Mouse (Mus musculus) spleen, adult 18-20 months (tissue): ENCODE measurements around the gene Zfp955b.
"Not testable (repeated sequence)": the region's sequence is repeated elsewhere in the genome, so short reads cannot be mapped to it uniquely, and the experiment has no call there.

Source experiments
- DNase-seq, 2 experiments: peaks; one replicate each; pipeline ENCODE4 v3.0.0; 2022; ENCODE audit warnings: mixed read lengths in 2 of 2

Gene Zfp955b

DNA sequence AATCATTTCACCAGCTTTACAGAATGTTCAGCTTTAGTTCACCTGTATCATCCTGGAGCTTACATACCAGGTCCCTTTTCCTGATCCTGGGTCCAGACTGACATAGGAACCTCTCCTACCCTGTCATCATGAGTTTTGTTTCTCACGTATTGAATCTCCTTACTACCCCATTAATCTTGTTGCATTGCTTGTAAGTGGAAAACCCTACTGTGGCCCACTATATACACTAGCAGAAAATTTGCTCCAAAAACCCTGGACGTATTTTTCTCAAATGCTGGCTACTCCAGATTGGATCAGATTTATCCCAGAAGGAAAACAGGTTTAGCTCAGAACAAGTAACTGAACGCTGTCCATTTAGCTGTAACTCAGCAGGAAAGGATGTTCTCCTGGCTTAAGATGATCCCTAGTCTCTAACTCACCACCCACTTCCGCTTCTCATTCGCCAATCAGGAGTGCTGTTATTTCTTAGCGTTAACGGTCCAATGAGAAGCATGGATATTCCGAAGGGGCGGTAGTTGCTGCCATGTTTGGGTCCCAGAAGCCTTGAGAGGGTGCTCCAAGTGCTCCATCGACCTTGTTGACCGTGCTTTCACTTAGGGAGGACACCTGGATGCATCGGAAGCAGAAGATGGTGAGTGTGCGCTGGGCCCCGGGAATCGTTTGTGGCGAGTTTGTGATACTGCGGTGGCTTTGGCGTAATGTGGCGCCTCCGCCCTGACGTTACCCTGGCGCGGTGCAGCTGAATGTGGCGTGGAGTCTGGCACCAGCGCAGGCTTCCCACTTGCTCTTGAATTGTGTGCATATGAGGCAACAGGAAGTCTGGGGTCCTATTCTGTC is at the start of gene Zfp955b:
Zfp955b (plus strand) TSS at position 506 of the 837 bp plus-strand sequence.
- DNase-seq = not testable (repeated sequence)

DNA sequence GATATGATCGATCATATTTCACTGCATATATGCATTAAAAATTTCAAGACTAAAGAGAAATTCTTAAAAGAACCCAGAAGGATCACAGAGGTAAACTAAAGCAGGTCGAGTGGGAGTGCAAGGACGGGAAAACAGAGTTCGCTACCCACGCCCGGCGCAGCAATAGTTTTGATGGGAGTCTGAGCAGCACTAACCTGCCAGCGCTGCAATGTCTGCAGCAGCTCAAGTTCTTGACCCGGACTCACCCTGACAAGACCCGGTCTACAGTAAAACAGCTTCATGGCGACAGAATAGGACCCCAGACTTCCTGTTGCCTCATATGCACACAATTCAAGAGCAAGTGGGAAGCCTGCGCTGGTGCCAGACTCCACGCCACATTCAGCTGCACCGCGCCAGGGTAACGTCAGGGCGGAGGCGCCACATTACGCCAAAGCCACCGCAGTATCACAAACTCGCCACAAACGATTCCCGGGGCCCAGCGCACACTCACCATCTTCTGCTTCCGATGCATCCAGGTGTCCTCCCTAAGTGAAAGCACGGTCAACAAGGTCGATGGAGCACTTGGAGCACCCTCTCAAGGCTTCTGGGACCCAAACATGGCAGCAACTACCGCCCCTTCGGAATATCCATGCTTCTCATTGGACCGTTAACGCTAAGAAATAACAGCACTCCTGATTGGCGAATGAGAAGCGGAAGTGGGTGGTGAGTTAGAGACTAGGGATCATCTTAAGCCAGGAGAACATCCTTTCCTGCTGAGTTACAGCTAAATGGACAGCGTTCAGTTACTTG is 34.6 kb upstream of the Zfp955b start, which contains the start of gene Zfp955a:
Zfp955a (minus strand) TSS at position 616 of the 789 bp plus-strand sequence.
- DNase-seq = not testable (repeated sequence)

DNA sequence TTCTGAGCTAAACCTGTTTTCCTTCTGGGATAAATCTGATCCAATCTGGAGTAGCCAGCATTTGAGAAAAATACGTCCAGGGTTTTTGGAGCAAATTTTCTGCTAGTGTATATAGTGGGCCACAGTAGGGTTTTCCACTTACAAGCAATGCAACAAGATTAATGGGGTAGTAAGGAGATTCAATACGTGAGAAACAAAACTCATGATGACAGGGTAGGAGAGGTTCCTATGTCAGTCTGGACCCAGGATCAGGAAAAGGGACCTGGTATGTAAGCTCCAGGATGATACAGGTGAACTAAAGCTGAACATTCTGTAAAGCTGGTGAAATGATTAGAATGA is 34.1 kb upstream of the Zfp955b start:
- not testable (repeated sequence) for DNase-seq

DNA sequence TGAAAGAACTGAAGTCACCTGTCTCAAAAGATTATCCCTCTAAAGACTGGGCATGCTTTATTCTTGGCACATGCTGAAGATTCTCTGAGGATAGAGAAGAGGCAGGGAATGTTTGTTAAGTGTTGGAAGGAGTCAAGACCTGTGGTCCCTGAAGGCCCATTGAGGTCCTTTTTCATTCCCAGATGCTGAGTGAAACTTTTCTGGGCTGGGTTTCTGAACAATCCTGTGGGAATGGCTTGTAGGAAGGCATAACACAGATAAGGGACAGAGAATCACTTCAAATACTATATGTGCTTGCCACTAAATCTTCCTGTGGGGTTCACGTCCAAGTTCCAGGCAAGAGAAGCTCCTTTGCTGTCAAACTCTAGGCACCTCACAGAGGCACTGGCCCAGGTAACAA is 25.0 kb upstream of the Zfp955b start, which contains the start of gene Olfr63:
Olfr63 (plus strand) TSS at position 301 of the 400 bp plus-strand sequence.
- DNase-seq = no peak

DNA sequence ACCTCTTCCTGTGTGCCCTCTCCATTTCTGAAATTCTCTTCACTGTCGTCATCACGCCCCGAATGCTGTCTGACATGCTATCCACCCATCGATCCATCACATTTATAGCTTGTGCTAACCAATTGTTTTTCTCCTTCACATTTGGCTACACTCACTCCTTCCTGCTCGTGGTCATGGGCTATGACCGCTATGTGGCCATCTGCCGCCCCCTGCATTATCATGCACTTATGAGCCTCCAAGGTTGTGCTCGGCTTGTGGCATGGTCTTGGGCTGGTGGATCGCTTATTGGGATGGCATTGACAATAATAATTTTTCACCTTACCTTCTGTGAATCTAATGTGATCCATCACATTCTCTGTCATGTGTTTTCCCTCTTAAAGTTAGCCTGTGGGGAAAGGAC is 20.4 kb upstream of the Zfp955b start:
- DNase-seq = no peak

DNA sequence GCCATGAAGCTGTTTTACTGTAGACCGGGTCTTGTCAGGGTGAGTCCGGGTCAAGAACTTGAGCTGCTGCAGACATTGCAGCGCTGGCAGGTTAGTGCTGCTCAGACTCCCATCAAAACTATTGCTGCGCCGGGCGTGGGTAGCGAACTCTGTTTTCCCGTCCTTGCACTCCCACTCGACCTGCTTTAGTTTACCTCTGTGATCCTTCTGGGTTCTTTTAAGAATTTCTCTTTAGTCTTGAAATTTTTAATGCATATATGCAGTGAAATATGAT is 469 bp downstream of the Zfp955b start:
- DNase-seq = not testable (repeated sequence)

DNA sequence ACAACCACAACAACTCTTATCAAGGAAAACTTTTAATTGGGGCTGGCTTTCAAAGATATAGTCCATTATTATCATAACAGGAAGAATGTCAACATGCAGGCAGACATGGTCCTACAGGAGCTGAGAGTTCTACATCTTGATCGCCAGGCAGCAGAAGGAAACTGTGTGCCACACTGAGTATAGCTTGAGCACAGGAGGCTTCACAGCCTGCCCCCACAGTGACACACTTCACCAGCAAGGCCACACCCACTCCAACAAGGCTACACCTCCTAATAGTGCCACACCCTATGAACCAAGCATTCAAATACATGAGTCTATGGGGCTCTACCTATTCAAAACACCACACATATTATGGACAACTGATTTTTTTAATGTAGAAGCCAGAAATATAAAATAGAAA is 63.6 kb downstream of the Zfp955b start:
- no peak for DNase-seq
